Mouse (Mus musculus) spleen, embryonic (tissue): ENCODE data around the gene Dnmt3a.

ENCODE experiments used
- CTCF ChIA-PET: fragments of 350-600 bp; sonication (Branson Sonifier 250); formaldehyde crosslinking; loops from one replicate; lab custom pipeline; 2022; lab: Charles Lee

Gene Dnmt3a

GRCm38 (mm10) chr12:3850165-3850564, 44.4 kb downstream of the Dnmt3a start:
- CTCF ChIA-PET, result interaction anchor here (0.8 kb wide), 1 partner anchor 265 kb away, joined by 3 read pairs; no protein-coding TSS in a partner anchor

- CTCF ChIA-PET, result no interaction called here
Measured at GRCm38 (mm10) chr12:3850731-3851130, 44.9 kb downstream of the Dnmt3a start.

GRCm38 (mm10) chr12:3851179-3851578, 45.4 kb downstream of the Dnmt3a start:
- CTCF ChIA-PET, result no interaction called here

- CTCF ChIA-PET, result no interaction called here
Measured at GRCm38 (mm10) chr12:3852521-3852920, 46.7 kb downstream of the Dnmt3a start.

GRCm38 (mm10) chr12:3854419-3854818, 48.6 kb downstream of the Dnmt3a start:
- CTCF ChIA-PET, result no interaction called here

GRCm38 (mm10) chr12:3855762-3856501, 50.1 kb downstream of the Dnmt3a start:
- CTCF ChIA-PET, result interaction anchor here (0.6 kb wide), 1 partner anchor 98 kb away, joined by 3 read pairs; no protein-coding TSS in a partner anchor

GRCm38 (mm10) chr12:3856748-3857147, 50.9 kb downstream of the Dnmt3a start:
- CTCF ChIA-PET, result no interaction called here

GRCm38 (mm10) chr12:3857231-3857630, 51.4 kb downstream of the Dnmt3a start:
- CTCF ChIA-PET, result no interaction called here

GRCm38 (mm10) chr12:3857773-3858172, 52.0 kb downstream of the Dnmt3a start:
- CTCF ChIA-PET, result no interaction called here

- CTCF ChIA-PET, result no interaction called here
Measured at GRCm38 (mm10) chr12:3858754-3859153, 52.9 kb downstream of the Dnmt3a start.

GRCm38 (mm10) chr12:3859545-3859944, 53.7 kb downstream of the Dnmt3a start:
- CTCF ChIA-PET, result no interaction called here

- CTCF ChIA-PET, result no interaction called here
Measured at GRCm38 (mm10) chr12:3860005-3860404, 54.2 kb downstream of the Dnmt3a start.

GRCm38 (mm10) chr12:3861665-3862228, 55.9 kb downstream of the Dnmt3a start:
- CTCF ChIA-PET, result interaction anchor here (0.7 kb wide), 1 partner anchor 10 kb away, joined by 7 read pairs; no protein-coding TSS in a partner anchor

GRCm38 (mm10) chr12:3862253-3862652, 56.4 kb downstream of the Dnmt3a start:
- CTCF ChIA-PET, result interaction anchor here (0.7 kb wide), 1 partner anchor 10 kb away, joined by 7 read pairs; no protein-coding TSS in a partner anchor

GRCm38 (mm10) chr12:3864208-3864607, 58.4 kb downstream of the Dnmt3a start:
- CTCF ChIA-PET, result no interaction called here

GRCm38 (mm10) chr12:3865594-3865993, 59.8 kb downstream of the Dnmt3a start:
- CTCF ChIA-PET, result no interaction called here

GRCm38 (mm10) chr12:3866654-3867370, 61.0 kb downstream of the Dnmt3a start:
- CTCF ChIA-PET, result interaction anchor here (0.7 kb wide), 1 partner anchor 32 kb away, joined by 3 read pairs; no protein-coding TSS in a partner anchor

GRCm38 (mm10) chr12:3868115-3868514, 62.3 kb downstream of the Dnmt3a start:
- CTCF ChIA-PET, result no interaction called here

GRCm38 (mm10) chr12:3868676-3869458, 63.1 kb downstream of the Dnmt3a start:
- CTCF ChIA-PET, result no interaction called here

- CTCF ChIA-PET, result no interaction called here
Measured at GRCm38 (mm10) chr12:3870024-3870423, 64.2 kb downstream of the Dnmt3a start.

GRCm38 (mm10) chr12:3870859-3871462, 65.2 kb downstream of the Dnmt3a start:
- CTCF ChIA-PET, result interaction anchor here (0.5 to 0.6 kb wide), 3 partner anchors 27 to 244 kb away, joined by 3 to 7 read pairs (median 3); no protein-coding TSS in a partner anchor
